In the genomic region with DNA sequence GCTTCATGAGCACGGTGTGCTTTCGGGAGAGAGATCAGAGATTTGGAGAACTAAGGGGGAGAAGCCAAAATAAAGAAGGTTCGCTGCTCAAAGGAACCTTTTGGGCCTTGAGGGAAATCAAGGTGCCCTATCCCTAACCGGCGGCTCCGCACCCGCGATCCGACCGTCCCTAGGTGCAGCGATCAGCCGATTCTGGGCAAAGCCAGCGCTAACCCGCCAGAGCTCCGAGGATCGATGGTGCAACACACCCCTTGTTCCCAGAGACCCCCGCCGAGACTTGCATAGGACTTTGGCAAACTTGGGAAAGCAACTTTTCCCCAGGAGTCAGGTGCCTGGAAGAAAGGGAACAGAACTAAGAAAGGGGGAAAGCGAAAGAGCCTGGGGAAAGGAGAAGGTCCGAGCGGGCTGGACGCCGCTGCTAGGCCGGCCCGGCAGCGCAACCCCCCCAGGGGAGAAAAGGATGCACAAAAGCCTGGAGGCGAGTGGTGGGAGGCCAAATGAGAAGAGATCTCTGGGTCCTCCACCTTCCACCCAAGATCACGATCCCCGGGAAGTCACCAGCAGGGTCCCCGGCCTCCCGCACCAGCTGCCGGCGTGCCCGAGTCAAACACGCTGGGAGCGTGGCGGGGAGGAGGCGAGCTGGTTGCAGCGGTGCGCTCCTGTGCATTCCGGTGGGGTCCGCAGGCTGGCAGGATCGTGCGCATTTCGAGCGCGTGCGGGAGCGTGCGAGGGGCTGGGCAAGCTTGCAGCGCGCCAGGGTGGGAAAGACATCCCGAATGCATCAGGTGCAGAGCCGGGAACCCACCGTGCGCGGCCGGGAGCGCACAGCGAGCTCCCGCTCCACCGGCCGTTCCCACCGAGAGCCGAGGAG, we compare ENCODE assay signal across 8 mouse cellular contexts. TPM values are rescaled to one million over a fixed set of nuclear protein-coding genes. Genes with fewer than 3 reads are reported as not detected.
DNase-seq lines count a peak whose midpoint lies in the region; ATAC-seq and TF ChIP-seq lines count a peak whose summit lies in the region.

No protein-coding gene starts in this region.

- under 1% methylated on average over 61 of the region's 65 CpGs for WGBS in forebrain, embryonic 13.5 days
- WGBS in hindbrain, embryonic 15.5 days, result under 1% methylated on average over 65 of the region's 65 CpGs
- WGBS in limb, embryonic 14.5 days, result under 1% methylated on average over 58 of the region's 65 CpGs
- WGBS in neural tube, embryonic 12.5 days, result under 1% methylated on average over 65 of the region's 65 CpGs

- H3K27ac ChIP-seq in forebrain, embryonic 13.5 days, result no peak overlapping the region
- peak overlapping the region; percentile 60; the same call in 1 of the 2 replicates for H3K27ac ChIP-seq in hindbrain, embryonic 15.5 days (replicated peaks)
- H3K27ac ChIP-seq in limb, embryonic 14.5 days (replicated peaks; ENCODE audit: low read depth, low read length), result no peak overlapping the region
- no peak overlapping the region for H3K27ac ChIP-seq in neural tube, embryonic 12.5 days

- peak overlapping the region; percentile 66 for H3K4me3 ChIP-seq in forebrain, embryonic 13.5 days
- H3K4me3 ChIP-seq in hindbrain, embryonic 15.5 days, result peak overlapping the region; percentile 81
- H3K4me3 ChIP-seq in limb, embryonic 14.5 days (replicated peaks; ENCODE audit: low read length), result peak overlapping the region; percentile 55
- H3K4me3 ChIP-seq in neural tube, embryonic 12.5 days, result peak overlapping the region; percentile 69

- H3K4me1 ChIP-seq in forebrain, embryonic 13.5 days, result peaks cover 37% of the 10 kb centered on the region
- H3K4me1 ChIP-seq in hindbrain, embryonic 15.5 days (replicated peaks), result peaks cover 27% of the 10 kb centered on the region
- peaks cover 20% of the 10 kb centered on the region for H3K4me1 ChIP-seq in limb, embryonic 14.5 days (ENCODE audit: control insufficient read depth, insufficient read depth, low read length)
- H3K4me1 ChIP-seq in neural tube, embryonic 12.5 days, result peaks cover 35% of the 10 kb centered on the region

- intact Hi-C loops in left cerebral cortex, postnatal 36 days (cut with DNase I), result loop anchor here (5.0 kb wide), 1 partner anchor 162 kb away; no protein-coding TSS in a partner anchor

- TF ChIP-seq POLR2A in limb, embryonic 14.5 days (IDR thresholded peaks at IDR 0.05; ENCODE audit: borderline replicate concordance, extremely low read depth, insufficient read depth, insufficient read length), result no peak

- H3K36me3 ChIP-seq in forebrain, embryonic 13.5 days (ENCODE audit: poor library complexity, severe bottlenecking), result no peaks in the 10 kb centered on the region; the same call in 1 of the 2 replicates
- no peaks in the 10 kb centered on the region for H3K36me3 ChIP-seq in hindbrain, embryonic 15.5 days
- no peaks in the 10 kb centered on the region for H3K36me3 ChIP-seq in limb, embryonic 14.5 days (ENCODE audit: control insufficient read depth, insufficient read depth, low read length)
- H3K36me3 ChIP-seq in neural tube, embryonic 12.5 days, result peaks cover 4% of the 10 kb centered on the region; the same call in 1 of the 2 replicates

- peak overlapping the region; percentile 71 for H3K9ac ChIP-seq in forebrain, embryonic 13.5 days
- H3K9ac ChIP-seq in hindbrain, embryonic 15.5 days, result peak overlapping the region; percentile 61
- 0 out of 2 replicates have a peak overlapping the region, but pooled peaks have one; percentile 52 for H3K9ac ChIP-seq in limb, embryonic 14.5 days (ENCODE audit: low read depth, low read length, severe bottlenecking)
- H3K9ac ChIP-seq in neural tube, embryonic 12.5 days, result peak overlapping the region; percentile 75

- peaks cover 69% of the 10 kb centered on the region for H3K27me3 ChIP-seq in forebrain, embryonic 13.5 days
- H3K27me3 ChIP-seq in hindbrain, embryonic 15.5 days, result peaks cover 15% of the 10 kb centered on the region
- H3K27me3 ChIP-seq in limb, embryonic 14.5 days (ENCODE audit: control insufficient read depth, insufficient read depth, low read length), result peaks cover 73% of the 10 kb centered on the region
- H3K27me3 ChIP-seq in neural tube, embryonic 12.5 days (replicated peaks), result peaks cover 40% of the 10 kb centered on the region

- H3K9me3 ChIP-seq in forebrain, embryonic 13.5 days (replicated peaks), result no peaks in the 10 kb centered on the region
- H3K9me3 ChIP-seq in hindbrain, embryonic 15.5 days, result no peaks in the 10 kb centered on the region
- no peaks in the 10 kb centered on the region; the same call in 1 of the 2 replicates for H3K9me3 ChIP-seq in limb, embryonic 14.5 days (ENCODE audit: control insufficient read depth, low read length)
- H3K9me3 ChIP-seq in neural tube, embryonic 12.5 days, result no peaks in the 10 kb centered on the region

- peak; percentile 29 for ATAC-seq in forebrain, embryonic 13.5 days
- ATAC-seq in hindbrain, embryonic 15.5 days (ENCODE audit: low FRiP score, low read depth), result no peak
- ATAC-seq in limb, embryonic 14.5 days (ENCODE audit: low FRiP score, low read depth), result no peak
- 0 out of 2 replicates have a peak, but pooled peaks have one; percentile 18 for ATAC-seq in neural tube, embryonic 12.5 days (ENCODE audit: low FRiP score, low read depth)

- peak; percentile 58 to 61 for DNase-seq in left cerebral cortex, postnatal 36 days (ENCODE audit: low spot score in 2 of 2)
- DNase-seq in left cerebral cortex, adult 9 months (ENCODE audit: low spot score in 2 of 2), result no peak
- peak; percentile 51 for DNase-seq in adrenal gland, postnatal 25 days
- no peak for DNase-seq in limb, embryonic 14.5 days (ENCODE audit: low spot score)
- no peak for DNase-seq in MN1 (ENCODE audit: low spot score)

- H3K4me2 ChIP-seq in forebrain, embryonic 13.5 days, result peak overlapping the region; percentile 100
- H3K4me2 ChIP-seq in hindbrain, embryonic 15.5 days, result peak overlapping the region; percentile 99
- H3K4me2 ChIP-seq in limb, embryonic 14.5 days (replicated peaks; ENCODE audit: low read depth, low read length, severe bottlenecking), result peak overlapping the region; percentile 97
- H3K4me2 ChIP-seq in neural tube, embryonic 12.5 days (replicated peaks), result peak overlapping the region; percentile 97

RNA-seq across cellular contexts. Expression of gene Zbtb16, which starts 1.2 kb away (rescaled TPM):
- 10 to 100 TPM; 75.1 to 93.6 TPM for total RNA-seq in left cerebral cortex, postnatal 36 days (2021)
- 21.0 and 21.6 TPM in 2 replicates for total RNA-seq in adrenal gland, postnatal 25 days (2021)
- polyA plus RNA-seq in forebrain, embryonic 13.5 days (2015; fragmentation: Nextera tagmentation; extraction: Ambion mirVana), result 3.2 and 3.4 TPM in 2 replicates
- polyA plus RNA-seq in hindbrain, embryonic 15.5 days (2015; fragmentation: Nextera tagmentation; extraction: Ambion mirVana), result 6.8 and 7.9 TPM in 2 replicates
- polyA plus RNA-seq in limb, embryonic 14.5 days (2012; rRNA removed), result 0.60 and 0.91 TPM in 2 replicates
- polyA plus RNA-seq in limb, embryonic 14.5 days (2014; fragmentation: Nextera tagmentation; extraction: Ambion mirVana), result 1.3 and 1.9 TPM in 2 replicates
- 7.7 TPM in 2 replicates for polyA plus RNA-seq in neural tube, embryonic 12.5 days (2016; fragmentation: Nextera tagmentation; extraction: Ambion mirVana)

Comparison
In these comparisons a context has a peak if more than half of its experiments do, and no peak if none do; other contexts are left out.
1. DNase-seq: peak in left cerebral cortex, postnatal 36 days (2 of 2) and adrenal gland, postnatal 25 days (single experiment); none in left cerebral cortex, adult 9 months (0 of 2), limb, embryonic 14.5 days (single experiment) and MN1 (single experiment).
2. ATAC-seq: peak in forebrain, embryonic 13.5 days (single experiment) and neural tube, embryonic 12.5 days (single experiment); none in hindbrain, embryonic 15.5 days (single experiment) and limb, embryonic 14.5 days (single experiment).
3. Peak in every context shown above with its lines, with median percentiles within 50 percentile points of each other: H3K4me2 ChIP-seq, H3K4me3 ChIP-seq and H3K9ac ChIP-seq.